In the genomic region with DNA sequence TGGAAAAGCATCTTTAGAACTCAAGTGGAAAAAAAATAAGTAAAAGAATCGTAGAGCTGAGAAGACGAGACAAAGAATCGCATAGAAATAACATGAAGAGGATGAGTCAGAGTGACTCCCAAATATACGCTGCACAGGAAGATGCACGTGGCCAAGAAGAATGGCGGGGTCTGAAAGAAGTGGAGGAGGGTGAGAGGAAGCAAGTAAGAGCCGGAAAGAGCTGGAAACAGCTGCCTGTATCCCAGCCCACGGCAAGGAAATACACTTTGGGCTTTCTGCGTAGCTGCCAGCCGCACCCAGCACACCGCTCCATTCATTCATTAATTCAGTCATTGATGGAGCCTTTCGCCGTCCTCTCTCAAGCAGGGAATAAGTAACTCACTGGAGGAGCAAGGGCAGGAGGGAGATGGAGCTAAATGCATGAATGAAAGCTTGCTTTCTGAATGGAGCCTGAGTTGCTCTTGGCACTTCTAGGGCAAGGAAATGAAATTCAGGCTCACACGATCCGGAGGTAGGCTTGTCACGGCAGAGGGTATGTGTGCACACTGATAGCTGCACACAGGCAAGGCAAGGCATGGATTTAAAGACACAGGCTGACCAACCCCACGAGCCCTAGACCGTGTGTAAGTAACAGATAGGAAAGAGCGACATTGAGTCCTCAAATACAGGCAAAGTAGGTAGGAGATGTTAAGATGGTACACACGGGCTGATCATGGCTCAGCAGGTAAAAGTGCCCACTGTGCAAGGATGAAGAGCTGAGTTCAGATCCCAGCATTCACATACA, we compare ENCODE assay signal across 9 mouse cellular contexts.
DNase-seq lines count a peak whose midpoint lies in the region; ATAC-seq lines count a peak whose summit lies in the region.
"Had no signal": no experiment of that assay in that cellular context is flagged by ENCODE, and none has a peak within 500 bp of the region (broad histone marks: within the 10 kb centered on the region; RNA-seq: fewer than 3 reads in every experiment).

No protein-coding gene starts in this region.

- H3K27ac ChIP-seq in hindbrain, embryonic 14.5 days, result 0 out of 2 replicates have a peak overlapping the region, but pooled peaks have one; percentile 26
- H3K27ac ChIP-seq in hindbrain, embryonic 11.5 days (ENCODE audit: low read depth, low read length), result no peak overlapping the region
- H3K27ac ChIP-seq: lung, embryonic 15.5 days had no signal

- no peak overlapping the region for H3K4me3 ChIP-seq in hindbrain, embryonic 14.5 days (replicated peaks; ENCODE audit: low read length)
- no peak overlapping the region for H3K4me3 ChIP-seq in hindbrain, embryonic 11.5 days (ENCODE audit: low read depth, low read length)
- H3K4me3 ChIP-seq: lung, embryonic 15.5 days had no signal

- H3K9ac ChIP-seq in hindbrain, embryonic 14.5 days, result no peak overlapping the region
- H3K9ac ChIP-seq in hindbrain, embryonic 11.5 days (ENCODE audit: low read depth, low read length), result no peak overlapping the region
- H3K9ac ChIP-seq: lung, embryonic 15.5 days had no signal

- no peak for ATAC-seq in hindbrain, embryonic 14.5 days (ENCODE audit: low FRiP score)
- no peak for ATAC-seq in hindbrain, embryonic 11.5 days (ENCODE audit: low FRiP score)

- H3K4me2 ChIP-seq in hindbrain, embryonic 14.5 days (replicated peaks), result no peak overlapping the region
- H3K4me2 ChIP-seq in hindbrain, embryonic 11.5 days (replicated peaks; ENCODE audit: low read depth, low read length), result no peak overlapping the region
- H3K4me2 ChIP-seq: lung, embryonic 15.5 days had no signal

- intact Hi-C loops in left cerebral cortex, postnatal 36 days (cut with DNase I), result no loop called here
- intact Hi-C loops in gastrocnemius, postnatal 36 days (cut with DNase I), result no loop called here

- H3K36me3 ChIP-seq in hindbrain, embryonic 14.5 days (replicated peaks; ENCODE audit: control insufficient read depth, insufficient read depth), result no peaks in the 10 kb centered on the region
- peaks cover 2% of the 10 kb centered on the region; the same call in 1 of the 2 replicates for H3K36me3 ChIP-seq in hindbrain, embryonic 11.5 days (ENCODE audit: control insufficient read depth, insufficient read depth, low read length)
- H3K36me3 ChIP-seq: lung, embryonic 15.5 days had no signal

- H3K27me3 ChIP-seq in hindbrain, embryonic 14.5 days (ENCODE audit: control insufficient read depth, insufficient read depth, low read length), result no peaks in the 10 kb centered on the region
- H3K27me3 ChIP-seq in hindbrain, embryonic 11.5 days (ENCODE audit: control insufficient read depth, insufficient read depth, low read length), result no peaks in the 10 kb centered on the region
- H3K27me3 ChIP-seq: lung, embryonic 15.5 days had no signal

- peaks cover 7% of the 10 kb centered on the region; the same call in 1 of the 2 replicates for H3K4me1 ChIP-seq in hindbrain, embryonic 14.5 days (replicated peaks; ENCODE audit: control insufficient read depth, insufficient read depth, low read length)
- H3K4me1 ChIP-seq in hindbrain, embryonic 11.5 days (replicated peaks; ENCODE audit: control insufficient read depth, insufficient read depth, low read length), result no peaks in the 10 kb centered on the region

- DNase-seq in hindbrain, embryonic 14.5 days (ENCODE audit: low spot score), result no peak
- no peak for DNase-seq in hindbrain, embryonic 11.5 days (ENCODE audit: low spot score)
- DNase-seq in right cerebral cortex, adult 18-20 months, result peak; percentile 68
- no peak for DNase-seq in right cerebral cortex, postnatal 14 days
- peak; percentile 37 to 52 for DNase-seq in left cerebral cortex, postnatal 36 days (ENCODE audit: low spot score in 2 of 2)
- DNase-seq in gastrocnemius, postnatal 36 days, result no peak
- DNase-seq in B cell, adult 2 months, result no peak
- DNase-seq: heart, postnatal 14 days had no signal

- 72% methylated on average over 20 of the region's 20 CpGs for WGBS in hindbrain, embryonic 14.5 days
- 87% methylated on average over 20 of the region's 20 CpGs for WGBS in hindbrain, embryonic 11.5 days

- H3K9me3 ChIP-seq in hindbrain, embryonic 14.5 days (ENCODE audit: control insufficient read depth, low read length), result no peaks in the 10 kb centered on the region
- no peaks in the 10 kb centered on the region for H3K9me3 ChIP-seq in hindbrain, embryonic 11.5 days (ENCODE audit: control insufficient read depth, low read length)
- H3K9me3 ChIP-seq: lung, embryonic 15.5 days had no signal

Comparison
In these comparisons a context has a peak if more than half of its experiments do, and no peak if none do; other contexts are left out.
1. DNase-seq: peak in right cerebral cortex, adult 18-20 months (single experiment) and left cerebral cortex, postnatal 36 days (2 of 2); none in hindbrain, embryonic 14.5 days (single experiment), hindbrain, embryonic 11.5 days (single experiment), right cerebral cortex, postnatal 14 days (single experiment), gastrocnemius, postnatal 36 days (0 of 2) and B cell, adult 2 months (0 of 2).